Mouse (Mus musculus) CH12.LX (cell line): ENCODE measurements around the gene Prkca. TPM values are rescaled to one million over a fixed set of nuclear protein-coding genes. Genes with fewer than 3 reads are reported as not detected.

ENCODE experiments used
- DNase-seq: peaks from one replicate; pipeline ENCODE4 v3.0.0-alpha.2; 2013; ENCODE audit errors: extremely low read depth
- H3K27ac ChIP-seq: 2 replicates; pipeline ENCODE4 v1.5.1; 2012; ENCODE audit warnings: low read depth, mild to moderate bottlenecking, control low read depth, moderate library complexity; ENCODE audit not compliant: insufficient read depth
- H3K27me3 ChIP-seq: replicated peaks from 2 replicates; pipeline ENCODE3; 2012; ENCODE audit warnings: inconsistent platforms
- H3K36me3 ChIP-seq, 2 experiments: replicated peaks in 1 of 2; 2 replicates each; pipeline versions ENCODE3 to v1.6.1; 2012; ENCODE audit warnings: inconsistent platforms in 1 of 2, low read length in 1 of 2, mild to moderate bottlenecking in 1 of 2, mixed read lengths in 1 of 2, moderate library complexity in 1 of 2; ENCODE audit not compliant: control insufficient read depth in 1 of 2, insufficient read depth in 1 of 2
- H3K4me1 ChIP-seq, 2 experiments: 2 replicates each; pipeline ENCODE4 v1.6.1; 2012; ENCODE audit warnings: inconsistent platforms in 1 of 2, moderate library complexity in 1 of 2; ENCODE audit not compliant: insufficient read depth in 2 of 2, control insufficient read depth in 1 of 2
- H3K4me2 ChIP-seq: 2 replicates; pipeline ENCODE4 v1.6.1; 2012; ENCODE audit warnings: low read depth, mild to moderate bottlenecking, control low read depth; ENCODE audit not compliant: poor library complexity, insufficient read depth, severe bottlenecking
- H3K4me3 ChIP-seq, 3 experiments: fragments of 150-350 bp in 1 of 3; sonication (generic) in 1 of 3; replicated peaks in 1 of 3; 2 replicates each; pipeline versions ENCODE3 to v1.5.1; 2011 to 2012; ENCODE audit warnings: low read depth in 2 of 3, low read length in 2 of 3, mild to moderate bottlenecking in 2 of 3, moderate library complexity in 2 of 3, control low read depth in 1 of 3, improper control_type of control experiment in 1 of 3, inconsistent platforms in 1 of 3, mixed read lengths in 1 of 3; ENCODE audit not compliant: poor library complexity in 1 of 3
- H3K79me2 ChIP-seq: replicated peaks from 2 replicates; pipeline ENCODE4 v1.6.1; 2012; ENCODE audit warnings: mild to moderate bottlenecking, moderate library complexity; ENCODE audit not compliant: control insufficient read depth, poor library complexity, insufficient read depth, severe bottlenecking; ENCODE audit errors: extremely low read depth
- H3K9ac ChIP-seq: 2 replicates; pipeline ENCODE4 v1.6.1; 2012; ENCODE audit warnings: low read depth, mild to moderate bottlenecking, control low read depth, moderate library complexity; ENCODE audit not compliant: insufficient read depth
- H3K9me3 ChIP-seq: replicated peaks from 2 replicates; pipeline ENCODE3; 2012; ENCODE audit warnings: low read length, inconsistent platforms, mixed read lengths
- BHLHE40 ChIP-seq: IDR thresholded peaks from 2 replicates; pipeline ENCODE4 v1.6.1; 2011; ENCODE audit warnings: mild to moderate bottlenecking, low read depth, low read length, improper control_type of control experiment
- CHD1 ChIP-seq: IDR thresholded peaks from 2 replicates; pipeline ENCODE4 v1.6.1; 2012; ENCODE audit warnings: low read depth, low read length, improper control_type of control experiment, inconsistent platforms
- ELF1 ChIP-seq: IDR thresholded peaks from 2 replicates; pipeline ENCODE4 v1.6.1; 2014; ENCODE audit warnings: low read depth, mild to moderate bottlenecking, inconsistent platforms, low read length, improper control_type of control experiment
- EP300 ChIP-seq: IDR thresholded peaks from 2 replicates; pipeline ENCODE4 v1.6.1; 2011; ENCODE audit warnings: low read length, improper control_type of control experiment
- ETS1 ChIP-seq: conservative IDR thresholded peaks from 2 replicates; pipeline ENCODE4 v1.6.1; 2012; ENCODE audit warnings: low read depth, mild to moderate bottlenecking, inconsistent platforms, low read length, improper control_type of control experiment, moderate library complexity
- JUN ChIP-seq: IDR thresholded peaks from 2 replicates; pipeline ENCODE4 v1.6.1; 2011; ENCODE audit warnings: low read depth, mild to moderate bottlenecking, low read length, improper control_type of control experiment, moderate library complexity; ENCODE audit not compliant: insufficient read depth
- MAX ChIP-seq: IDR thresholded peaks from 2 replicates; pipeline ENCODE4 v1.6.1; 2011; ENCODE audit warnings: low read length, improper control_type of control experiment
- MAZ ChIP-seq: IDR thresholded peaks from 2 replicates; pipeline ENCODE4 v1.6.1; 2012; ENCODE audit warnings: low read depth, mild to moderate bottlenecking, inconsistent platforms, low read length, improper control_type of control experiment, moderate library complexity
- MXI1 ChIP-seq: IDR thresholded peaks from 2 replicates; pipeline ENCODE4 v1.6.1; 2011; ENCODE audit warnings: mild to moderate bottlenecking, low read depth, low read length, improper control_type of control experiment
- NRF1 ChIP-seq: IDR thresholded peaks from 2 replicates; pipeline ENCODE4 v1.6.1; 2014; ENCODE audit warnings: low read depth, mild to moderate bottlenecking, inconsistent platforms, low read length, improper control_type of control experiment, moderate library complexity
- POLR2AphosphoS2 ChIP-seq: IDR thresholded peaks from 2 replicates; pipeline ENCODE4 v1.6.1; 2011; ENCODE audit warnings: low read depth, low read length, improper control_type of control experiment
- RCOR1 ChIP-seq: conservative IDR thresholded peaks from 2 replicates; pipeline ENCODE4 v1.6.1; 2012; ENCODE audit warnings: low read depth, mild to moderate bottlenecking, inconsistent platforms, low read length, improper control_type of control experiment
- SIN3A ChIP-seq: IDR thresholded peaks from 2 replicates; pipeline ENCODE4 v1.6.1; 2012; ENCODE audit warnings: low read length, improper control_type of control experiment, inconsistent platforms
- SMC3 ChIP-seq: IDR thresholded peaks from 2 replicates; pipeline ENCODE4 v1.6.1; 2011; ENCODE audit warnings: low read depth, low read length, improper control_type of control experiment
- UBTF ChIP-seq: IDR thresholded peaks from 2 replicates; pipeline ENCODE4 v1.6.1; 2012; ENCODE audit warnings: low read depth, mild to moderate bottlenecking, inconsistent platforms, low read length, improper control_type of control experiment, moderate library complexity
- USF2 ChIP-seq: conservative IDR thresholded peaks from 2 replicates; pipeline ENCODE4 v1.6.1; 2011; ENCODE audit warnings: low read depth, low read length, improper control_type of control experiment
- ZC3H11A ChIP-seq: IDR thresholded peaks from 2 replicates; pipeline ENCODE4 v1.6.1; 2012; ENCODE audit warnings: low read depth, mild to moderate bottlenecking, inconsistent platforms, low read length, improper control_type of control experiment
- ZKSCAN1 ChIP-seq: IDR thresholded peaks from 2 replicates; pipeline ENCODE4 v1.6.1; 2012; ENCODE audit warnings: low read depth, inconsistent platforms, low read length, improper control_type of control experiment, borderline replicate concordance
- ZNF384 ChIP-seq: IDR thresholded peaks from 2 replicates; pipeline ENCODE4 v1.6.1; 2012; ENCODE audit warnings: low read depth, low read length, improper control_type of control experiment, inconsistent platforms
- dilution Hi-C: fragments of 300-500 bp; cut with MboI; formaldehyde crosslinking; loops from 2 replicates; pipeline ENCODE4 v1.14.3; 2020; ENCODE audit warnings: low sequenced_read_pairs; ENCODE audit not compliant: extremely low pct_unique_long_range_greater_than_20kb, extremely low pct_ligation_motif_present
- in situ Hi-C: fragments of 300-500 bp; cut with MboI; formaldehyde crosslinking; loops from 3 replicates; pipeline ENCODE4 v1.14.3; 2019; ENCODE audit warnings: low sequenced_read_pairs, low pct_ligation_motif_present, low pct_unique_long_range_greater_than_20kb, mixed read lengths
- polyA plus RNA-seq: library from polyadenylated mRNA; unstranded; fragments of >175 nt; gene quantifications from 2 replicates; pipeline ENCODE4 v1.2.1, GENCODE M21; 2012; ENCODE audit warnings: low read depth; ENCODE audit not compliant: insufficient read length
- total RNA-seq, 2 experiments: library from RNA; depleted of rRNA; stranded (reverse); fragments of 300-350 nt in 1 of 2; fragments of >200 nt in 1 of 2; gene quantifications; 2 replicates each; pipeline ENCODE4 v1.2.3; 2012 to 2014

Prkca gene
- total and polyA plus RNA-seq, 3 experiments = 40.0 to 107 (median 43.7) TPM

DNA sequence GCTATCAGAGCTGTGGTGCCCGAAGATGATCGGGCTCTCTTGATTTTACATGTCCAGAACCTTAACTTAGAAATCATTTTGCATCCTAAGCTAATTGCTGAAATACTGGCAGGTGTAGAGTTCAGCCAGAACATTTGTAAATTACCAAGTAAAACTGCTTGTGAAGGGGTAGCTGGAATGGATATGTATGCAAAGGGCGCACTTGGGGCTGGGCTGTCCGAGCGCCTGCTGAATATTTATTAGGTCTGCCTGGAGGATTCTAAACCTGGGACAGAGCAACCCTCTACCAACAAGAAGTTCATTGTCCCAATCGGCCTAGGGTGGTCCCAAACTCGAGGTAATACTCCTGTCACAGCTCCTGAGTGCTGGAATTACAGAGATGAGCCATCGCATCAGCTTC lies 1.0 kb upstream of the Prkca start:
- in situ Hi-C loops = no loop called here

DNA sequence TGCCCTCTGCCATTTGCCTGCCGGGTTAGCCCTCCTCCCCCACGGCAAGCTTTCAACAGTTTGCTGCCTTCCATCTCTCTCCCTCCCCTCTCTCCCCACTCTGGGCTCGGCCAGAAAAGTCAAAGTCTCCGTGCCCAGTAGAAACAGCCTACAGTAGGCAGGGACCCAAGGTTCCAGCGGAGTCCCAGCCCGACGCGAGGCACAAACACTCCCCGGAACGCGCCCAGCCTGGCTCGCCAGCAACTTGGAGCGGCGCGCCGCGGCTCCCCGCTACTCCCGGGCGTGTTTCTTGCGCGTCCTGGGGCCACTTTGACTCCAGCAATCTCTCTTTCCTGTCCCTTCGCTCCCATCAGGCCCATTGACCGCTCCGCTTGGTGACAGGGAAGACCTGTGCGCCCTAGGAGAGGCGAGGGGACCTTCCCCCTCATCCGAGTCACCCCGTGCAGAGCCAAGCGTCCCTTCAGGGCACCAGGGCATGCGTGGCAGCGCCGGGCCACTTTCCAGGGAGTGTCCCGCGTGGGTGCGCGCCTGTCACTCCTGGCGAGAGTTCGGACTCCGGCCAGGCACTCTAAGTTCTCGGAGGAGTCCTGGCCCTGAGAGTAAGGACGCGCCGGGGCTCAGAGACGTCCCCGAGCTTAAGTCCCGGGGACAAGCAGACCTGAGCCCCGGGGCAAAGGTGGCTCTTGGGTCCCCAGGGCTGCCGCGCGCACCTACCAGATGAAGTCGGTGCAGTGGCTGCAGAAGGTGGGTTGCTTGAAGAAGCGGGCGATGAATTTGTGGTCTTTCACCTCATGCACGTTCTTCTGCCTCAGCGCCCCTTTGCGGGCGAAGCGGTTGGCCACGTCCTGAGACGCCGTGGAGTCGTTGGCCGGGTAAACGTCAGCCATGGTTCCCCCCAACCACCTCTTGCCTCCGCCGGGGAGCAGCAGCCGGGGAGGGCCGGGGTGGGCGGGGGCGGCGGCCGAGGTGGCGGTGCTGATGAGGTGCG lies 653 bp downstream of the Prkca start, which contains the start of gene Apoh:
Gene Apoh (plus strand): TSS at position 574 of the 988 bp plus-strand sequence.
- H3K27ac ChIP-seq = peak within 1 kb of the TSS; percentile 6; the same call in 1 of the 2 replicates
- no peak for DNase-seq

More for the DNA sequence above, 1.0 kb upstream of the Prkca start:
- DNase-seq = no peak
- peak overlapping the region; percentile 61; the same call in 1 of the 2 replicates for H3K9ac ChIP-seq
- no peaks in the 10 kb centered on the region for H3K27me3 ChIP-seq
- H3K4me2 ChIP-seq = peak overlapping the region; percentile 86
- no peak for TF ChIP-seq BHLHE40
- no peak for TF ChIP-seq MAX
- TF ChIP-seq ZC3H11A = no peak
- TF ChIP-seq SIN3A = no peak
- TF ChIP-seq ZKSCAN1 = no peak
- TF ChIP-seq ZNF384 = no peak
- no peak for TF ChIP-seq POLR2AphosphoS2
- TF ChIP-seq USF2 = no peak
- no peak for TF ChIP-seq JUN
- peaks cover 2 to 17% of the 10 kb centered on the region in 2 experiments for H3K4me1 ChIP-seq
- H3K9me3 ChIP-seq = no peaks in the 10 kb centered on the region
- dilution Hi-C loops = no loop called here
- H3K36me3 ChIP-seq = peaks cover 2 to 5% of the 10 kb centered on the region in 2 experiments
- H3K4me3 ChIP-seq = peak overlapping the region in 1 of 3 experiments; percentile 95
- H3K79me2 ChIP-seq = peaks cover 29% of the 10 kb centered on the region
- no peak overlapping the region for H3K27ac ChIP-seq

More for the DNA sequence above, 653 bp downstream of the Prkca start, which contains the start of gene Apoh:
- in situ Hi-C loops (no loop called here), dilution Hi-C loops (no loop called here)
- Histone ChIP-seq H3K4me3 (peak within 1 kb of the TSS; percentile 91 to 95 (median 94)), H3K36me3 (peaks cover 3 to 19% of the 10 kb centered on the region in 2 experiments), H3K4me2 (peak within 1 kb of the TSS; percentile 86), H3K9ac (peak within 1 kb of the TSS; percentile 81), H3K79me2 (peaks cover 30% of the 10 kb centered on the region), H3K9me3 (no peaks in the 10 kb centered on the region), H3K4me1 (peaks cover 2 to 34% of the 10 kb centered on the region in 2 experiments), H3K27me3 (no peaks in the 10 kb centered on the region)
- TF ChIP-seq ELF1 (no peak), MAZ (0 out of 2 replicates have a peak, but pooled peaks have one; percentile 23), CHD1 (peak; percentile 85; the same call in 1 of the 2 replicates), EP300 (no peak), SMC3 (peak; percentile 13), MXI1 (peak; percentile 56), UBTF (peak; percentile 85; the same call in 1 of the 2 replicates), ETS1 (no peak), BHLHE40 (0 out of 2 replicates have a peak, but pooled peaks have one; percentile 14), NRF1 (peak; percentile 39; the same call in 1 of the 2 replicates), RCOR1 (0 out of 2 replicates have a peak, but pooled peaks have one; percentile 38), ZC3H11A (no peak)
